Mouse (Mus musculus) B cell, adult 2 months (primary cell): ENCODE data around the gene Tex21.
A peak's percentile ranks its signal among the peaks of the same experiment; 100 is the strongest.

Source experiments
- DNase-seq, 2 experiments: peaks; one replicate each; pipeline ENCODE4 v3.0.0; 2022

The Tex21 gene

GRCm38 (mm10) chr12:76246646-76247045 is at the start of gene Tex21:
Gene Tex21 (minus strand): TSS chr12:76246746.
- DNase-seq = no peak

DNA sequence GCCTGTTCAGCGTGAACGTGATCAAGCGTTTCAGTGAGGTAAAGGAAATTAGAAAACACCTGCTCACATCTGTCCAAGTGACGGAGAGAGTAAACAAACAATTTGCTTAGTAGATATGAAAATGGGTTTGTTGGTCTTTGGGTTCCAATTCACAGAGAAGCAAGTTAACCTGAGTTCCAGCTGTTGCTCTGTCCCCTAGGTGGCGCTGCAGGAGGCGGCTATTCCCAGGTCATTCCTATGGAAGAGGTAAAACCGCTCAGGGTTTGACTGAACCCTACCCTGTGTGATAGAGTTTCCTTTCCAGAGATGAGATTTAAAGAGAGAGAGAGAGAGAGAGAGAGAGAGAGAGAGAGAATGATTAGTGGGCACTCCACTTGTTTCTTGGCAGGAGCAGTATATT is 46.6 kb upstream of the Tex21 start:
- DNase-seq = peak; percentile 63 to 65

- DNase-seq = peak; percentile 46 to 49
Measured at GRCm38 (mm10) chr12:76290271-76290670, 43.7 kb upstream of the Tex21 start.

DNA sequence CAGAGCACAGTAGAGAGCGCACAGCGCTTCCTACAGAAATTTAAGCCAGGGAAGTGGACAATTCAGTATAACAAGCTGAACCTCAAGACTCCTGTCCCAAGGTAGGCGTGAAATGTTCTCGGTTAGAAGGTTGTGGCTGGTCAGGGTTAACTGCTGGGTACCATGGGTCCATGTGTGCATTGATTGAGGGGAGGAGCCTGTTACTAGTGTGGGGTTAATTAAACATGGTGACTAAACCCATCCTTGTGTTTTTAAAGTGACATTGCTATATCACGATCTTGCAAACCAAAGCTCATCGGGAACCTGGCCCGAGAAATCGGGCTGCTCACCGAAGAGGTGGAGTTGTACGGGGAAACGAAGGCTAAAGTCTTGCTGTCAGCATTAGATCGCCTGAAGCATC is 42.9 kb upstream of the Tex21 start:
- DNase-seq = no peak

- DNase-seq = no peak
Measured at GRCm38 (mm10) chr12:76288494-76288893, 41.9 kb upstream of the Tex21 start.

- no peak for DNase-seq
Measured at GRCm38 (mm10) chr12:76287986-76288385, 41.4 kb upstream of the Tex21 start.

- DNase-seq = no peak
Measured at GRCm38 (mm10) chr12:76285418-76285817, 38.9 kb upstream of the Tex21 start.

- DNase-seq = no peak
Measured at GRCm38 (mm10) chr12:76282532-76283173, 36.1 kb upstream of the Tex21 start.

DNA sequence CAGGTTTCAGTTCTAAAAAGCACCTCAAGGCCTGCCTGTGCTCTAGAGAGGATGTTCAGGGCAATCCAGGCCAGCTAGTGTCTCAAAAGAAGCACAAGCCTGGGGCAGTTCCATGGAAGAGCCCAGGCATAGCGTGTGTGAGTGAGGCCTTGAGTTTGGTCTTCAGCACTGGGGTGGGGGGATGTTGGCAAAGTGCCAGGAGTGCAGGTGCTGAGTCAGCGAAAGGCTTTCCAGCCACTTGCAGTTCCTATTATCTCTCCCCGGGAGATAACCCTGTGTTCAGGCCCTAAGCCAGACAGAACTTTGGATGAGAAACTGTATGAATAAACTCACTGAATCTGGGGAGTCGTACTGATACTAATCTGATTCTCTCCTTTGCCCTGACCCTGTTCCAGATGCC is 35.6 kb upstream of the Tex21 start:
- no peak for DNase-seq

- DNase-seq = no peak
Measured at GRCm38 (mm10) chr12:76281111-76281660, 34.6 kb upstream of the Tex21 start.

- DNase-seq = no peak
Measured at GRCm38 (mm10) chr12:76280556-76280955, 34.0 kb upstream of the Tex21 start.

DNA sequence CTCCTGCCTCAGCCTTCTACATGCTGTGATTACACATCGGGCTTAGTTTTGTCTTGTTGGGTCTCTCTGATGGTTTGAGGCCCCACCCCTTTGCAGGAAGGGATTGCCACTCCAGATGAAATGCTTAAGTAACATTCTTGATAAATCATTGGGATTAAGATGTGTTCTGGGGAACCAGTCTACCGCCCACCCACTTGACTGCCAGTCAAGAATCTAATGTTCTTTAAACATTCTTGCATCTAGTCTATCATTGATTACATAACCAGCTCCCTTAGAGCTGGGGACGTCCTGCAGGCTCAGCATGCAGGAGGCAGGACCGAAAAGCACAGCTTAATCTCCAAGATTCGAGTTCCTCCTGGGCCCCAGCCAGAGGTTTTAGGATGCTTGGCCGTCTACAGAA is 31.7 kb upstream of the Tex21 start:
- no peak for DNase-seq

GRCm38 (mm10) chr12:76272610-76273524 is 26.3 kb upstream of the Tex21 start:
- no peak for DNase-seq

GRCm38 (mm10) chr12:76271516-76271915 is 25.0 kb upstream of the Tex21 start:
- no peak for DNase-seq

DNA sequence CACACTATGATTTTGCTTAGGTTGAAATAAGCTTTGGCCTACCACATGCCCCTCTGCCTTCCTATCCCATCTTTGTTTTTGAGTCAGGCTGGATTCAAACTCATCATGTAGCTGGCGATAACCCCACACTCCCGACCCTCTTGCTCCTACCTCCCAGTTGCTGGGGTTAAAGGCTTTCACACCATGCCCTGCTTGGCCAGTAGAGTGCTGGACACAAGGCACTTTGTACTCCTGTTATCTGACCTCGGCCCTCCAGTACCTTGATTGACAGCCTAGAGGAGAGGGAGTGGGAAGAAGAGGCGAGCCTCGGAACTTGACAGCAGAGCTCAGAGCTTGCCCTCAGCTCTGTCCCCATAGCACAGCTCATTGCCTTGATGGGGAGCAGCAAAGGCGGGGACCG is 22.6 kb upstream of the Tex21 start:
- no peak for DNase-seq

DNA sequence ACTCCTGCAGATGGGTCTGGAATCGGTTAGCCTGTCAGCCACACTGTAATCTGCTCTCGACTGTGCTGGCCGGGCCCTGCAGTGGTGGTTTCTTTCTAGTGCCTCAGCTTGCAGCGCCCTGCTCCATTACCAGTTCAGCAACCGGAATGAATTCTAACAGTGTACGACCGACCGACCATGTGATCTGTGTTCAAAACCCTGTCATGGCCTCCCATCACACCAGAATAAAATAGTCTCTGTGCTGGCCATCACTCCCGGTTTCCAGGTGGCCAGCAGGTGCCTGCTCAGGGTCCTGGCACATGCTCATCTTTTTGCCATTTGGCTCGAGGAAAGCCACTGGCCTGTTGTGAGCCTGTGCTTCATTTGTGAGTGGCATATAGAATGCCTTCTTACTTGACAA is 22.1 kb upstream of the Tex21 start:
- no peak for DNase-seq

GRCm38 (mm10) chr12:76266875-76267274 is 20.3 kb upstream of the Tex21 start:
- peak; percentile 41 to 46 for DNase-seq

DNA sequence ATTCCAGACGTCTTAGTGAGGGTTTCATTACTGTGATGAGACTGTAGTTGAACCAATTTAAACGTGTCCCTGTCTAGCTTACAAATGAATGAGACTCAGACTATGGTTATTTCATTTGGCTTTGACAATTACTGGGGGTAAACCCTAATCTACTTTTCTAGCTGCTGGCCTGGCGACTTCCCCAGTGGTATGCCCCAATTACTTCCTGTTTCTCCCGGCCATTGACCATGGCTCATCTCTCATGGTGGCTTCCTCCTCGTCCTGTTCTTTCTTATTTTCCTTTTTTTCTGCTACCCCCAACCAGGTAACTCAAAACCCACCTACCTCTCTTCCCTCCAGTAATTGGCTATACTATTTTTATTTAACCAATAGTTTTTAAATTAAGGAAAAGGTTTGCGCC is 18.5 kb upstream of the Tex21 start:
- DNase-seq = no peak

- no peak for DNase-seq
Measured at GRCm38 (mm10) chr12:76264325-76264965, 17.9 kb upstream of the Tex21 start.

GRCm38 (mm10) chr12:76263876-76264275 is 17.3 kb upstream of the Tex21 start:
- no peak for DNase-seq

- DNase-seq = no peak
Measured at GRCm38 (mm10) chr12:76262918-76263317, 16.4 kb upstream of the Tex21 start.

GRCm38 (mm10) chr12:76261556-76261955 is 15.0 kb upstream of the Tex21 start:
- no peak for DNase-seq

DNA sequence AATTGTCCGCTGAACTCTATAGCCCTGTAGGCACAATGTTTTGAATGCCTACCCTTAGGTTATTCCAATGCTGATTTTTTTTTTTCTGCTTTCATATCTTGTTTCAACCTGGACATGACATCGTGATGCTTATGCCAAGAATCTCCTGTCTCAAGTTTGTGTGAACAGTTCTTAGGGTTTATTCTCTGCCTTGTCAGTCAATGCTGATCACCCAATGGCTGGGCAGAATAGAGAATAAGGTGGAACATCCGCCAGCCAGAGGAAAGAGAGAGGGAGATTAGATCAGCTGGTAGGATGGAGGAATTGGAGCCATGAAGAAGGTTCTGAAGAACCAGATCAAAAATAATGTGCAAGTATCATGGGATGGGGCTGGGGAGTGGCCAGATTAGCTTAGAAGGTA is 14.1 kb upstream of the Tex21 start:
- no peak for DNase-seq
